Mouse (Mus musculus): ENCODE data around the gene Mef2c. TPM values are rescaled to one million over a fixed set of nuclear protein-coding genes. Genes with fewer than 3 reads are reported as not detected.
A peak's percentile ranks its signal among the peaks of the same experiment; 100 is the strongest.

The Mef2c gene
- polyA plus RNA-seq, 1 experiment from 2014 or later: 27.1 TPM

- Histone ChIP-seq H3K4me1 (peaks cover 3% of the 10 kb centered on the region), H3K27me3 (replicated peaks) (no peaks in the 10 kb centered on the region), H3K36me3 (replicated peaks) (no peaks in the 10 kb centered on the region), H3K27ac (no peak overlapping the region), H3K4me3 (no peak overlapping the region), H3K4me2 (no peak overlapping the region), H3K9ac (no peak overlapping the region), H3K9me3 (no peaks in the 10 kb centered on the region)
- ATAC-seq (replicated peaks): no peak
- 83% methylated on average over 7 of the region's 7 CpGs for WGBS
These were observed 162.3 kb downstream of the Mef2c start for GRCm38 (mm10) chr13:83666179-83666578.

GRCm38 (mm10) chr13:83667051-83667450 is 163.2 kb downstream of the Mef2c start:
- no peak overlapping the region for H3K27ac ChIP-seq
- H3K36me3 ChIP-seq (replicated peaks): no peaks in the 10 kb centered on the region
- WGBS: 86% methylated on average over 3 of the region's 3 CpGs
- H3K4me3 ChIP-seq: no peak overlapping the region
- no peak overlapping the region for H3K4me2 ChIP-seq
- H3K27me3 ChIP-seq (replicated peaks): no peaks in the 10 kb centered on the region
- no peaks in the 10 kb centered on the region for H3K4me1 ChIP-seq
- no peak for ATAC-seq (replicated peaks)
- H3K9ac ChIP-seq: no peak overlapping the region
- no peaks in the 10 kb centered on the region for H3K9me3 ChIP-seq

GRCm38 (mm10) chr13:83707611-83708010 is 203.8 kb downstream of the Mef2c start:
- Histone ChIP-seq H3K9ac (no peak overlapping the region), H3K4me2 (no peak overlapping the region), H3K27ac (no peak overlapping the region), H3K36me3 (replicated peaks) (no peaks in the 10 kb centered on the region), H3K4me3 (no peak overlapping the region), H3K4me1 (no peaks in the 10 kb centered on the region), H3K9me3 (no peaks in the 10 kb centered on the region), H3K27me3 (replicated peaks) (no peaks in the 10 kb centered on the region)
- no peak for ATAC-seq (replicated peaks)
- 65% methylated on average over 2 of the region's 2 CpGs for WGBS

- no peak for ATAC-seq (replicated peaks)
- 27% methylated on average over 5 of the region's 5 CpGs for WGBS
- H3K27ac ChIP-seq: no peak overlapping the region
- peak overlapping the region; percentile 62 for H3K4me2 ChIP-seq
- H3K27me3 ChIP-seq (replicated peaks): peaks cover 7% of the 10 kb centered on the region
- peaks cover 23% of the 10 kb centered on the region for H3K4me1 ChIP-seq
- no peak overlapping the region for H3K9ac ChIP-seq
- no peak overlapping the region for H3K4me3 ChIP-seq
- no peaks in the 10 kb centered on the region for H3K9me3 ChIP-seq
- H3K36me3 ChIP-seq (replicated peaks): no peaks in the 10 kb centered on the region
These were observed 209.0 kb downstream of the Mef2c start for GRCm38 (mm10) chr13:83712778-83713380.

GRCm38 (mm10) chr13:83713661-83714291 is 209.9 kb downstream of the Mef2c start:
- H3K4me2 ChIP-seq: peak overlapping the region; percentile 62
- no peak for ATAC-seq (replicated peaks)
- H3K4me1 ChIP-seq: peaks cover 28% of the 10 kb centered on the region
- WGBS: 7% methylated on average over 19 of the region's 19 CpGs
- peak overlapping the region; percentile 17 for H3K9ac ChIP-seq
- H3K4me3 ChIP-seq: peak overlapping the region; percentile 22
- H3K36me3 ChIP-seq (replicated peaks): no peaks in the 10 kb centered on the region
- H3K27me3 ChIP-seq (replicated peaks): peaks cover 7% of the 10 kb centered on the region
- no peaks in the 10 kb centered on the region for H3K9me3 ChIP-seq
- peak overlapping the region; percentile 48 for H3K27ac ChIP-seq

GRCm38 (mm10) chr13:83714466-83715307 is 210.9 kb downstream of the Mef2c start:
- H3K4me1 ChIP-seq: peaks cover 30% of the 10 kb centered on the region
- peaks cover 7% of the 10 kb centered on the region for H3K27me3 ChIP-seq (replicated peaks)
- peak overlapping the region; percentile 59 for H3K9ac ChIP-seq
- H3K4me3 ChIP-seq: peak overlapping the region; percentile 45
- peak; percentile 83 for ATAC-seq (replicated peaks)
- H3K27ac ChIP-seq: peak overlapping the region; percentile 86
- WGBS: 2% methylated on average over 22 of the region's 22 CpGs
- H3K4me2 ChIP-seq: peak overlapping the region; percentile 62
- no peaks in the 10 kb centered on the region for H3K9me3 ChIP-seq
- H3K36me3 ChIP-seq (replicated peaks): no peaks in the 10 kb centered on the region

- peak; percentile 57 for ATAC-seq (replicated peaks)
- Histone ChIP-seq H3K27ac (peak overlapping the region; percentile 86), H3K4me2 (peak overlapping the region; percentile 62), H3K9ac (peak overlapping the region; percentile 59), H3K36me3 (replicated peaks) (no peaks in the 10 kb centered on the region), H3K27me3 (replicated peaks) (peaks cover 7% of the 10 kb centered on the region), H3K4me1 (peaks cover 35% of the 10 kb centered on the region), H3K9me3 (no peaks in the 10 kb centered on the region), H3K4me3 (peak overlapping the region; percentile 45)
- WGBS: 2% methylated on average over 14 of the region's 14 CpGs
These were observed 211.5 kb downstream of the Mef2c start for GRCm38 (mm10) chr13:83715308-83715785.

GRCm38 (mm10) chr13:83715971-83716615 is 212.3 kb downstream of the Mef2c start:
- 5% methylated on average over 27 of the region's 27 CpGs for WGBS
- Histone ChIP-seq H3K27ac (peak overlapping the region; percentile 86), H3K4me2 (peak overlapping the region; percentile 62), H3K4me1 (peaks cover 35% of the 10 kb centered on the region), H3K4me3 (peak overlapping the region; percentile 45), H3K27me3 (replicated peaks) (peaks cover 7% of the 10 kb centered on the region), H3K9me3 (no peaks in the 10 kb centered on the region), H3K36me3 (replicated peaks) (no peaks in the 10 kb centered on the region), H3K9ac (peak overlapping the region; percentile 59)
- ATAC-seq (replicated peaks): no peak
